Mouse (Mus musculus): ENCODE measurements around the gene Icam5.
A peak's percentile ranks its signal among the peaks of the same experiment; 100 is the strongest.
"Not testable (repeated sequence)": the region's sequence is repeated elsewhere in the genome, so short reads cannot be mapped to it uniquely, and the experiment has no call there.

Gene Icam5

DNA sequence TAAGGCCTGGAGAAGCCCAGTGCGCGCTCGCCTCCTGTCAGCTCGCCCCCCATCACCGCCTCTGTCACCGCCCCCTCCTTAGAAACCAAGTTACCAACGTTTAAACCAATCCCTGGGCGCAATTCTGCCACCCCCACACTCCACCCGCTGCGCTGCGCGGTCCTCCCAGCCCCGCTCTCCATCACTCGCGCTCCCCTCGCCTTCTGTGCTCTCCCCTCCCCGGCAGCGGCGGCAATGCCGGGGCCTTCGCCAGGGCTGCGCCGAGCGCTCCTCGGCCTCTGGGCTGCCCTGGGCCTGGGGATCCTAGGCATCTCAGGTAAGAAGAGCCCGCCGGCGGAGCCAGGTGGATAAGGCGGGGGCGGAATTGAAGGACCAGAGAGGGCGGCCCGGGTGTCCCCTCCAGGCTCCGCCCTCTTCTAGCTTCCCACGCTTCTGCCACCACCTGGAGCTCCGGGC is at the start of gene Icam5:
Gene Icam5 (plus strand): TSS at position 178 of the 456 bp plus-strand sequence.
- peak; percentile 86 for DNase-seq (ENCODE audit: low spot score)

DNA sequence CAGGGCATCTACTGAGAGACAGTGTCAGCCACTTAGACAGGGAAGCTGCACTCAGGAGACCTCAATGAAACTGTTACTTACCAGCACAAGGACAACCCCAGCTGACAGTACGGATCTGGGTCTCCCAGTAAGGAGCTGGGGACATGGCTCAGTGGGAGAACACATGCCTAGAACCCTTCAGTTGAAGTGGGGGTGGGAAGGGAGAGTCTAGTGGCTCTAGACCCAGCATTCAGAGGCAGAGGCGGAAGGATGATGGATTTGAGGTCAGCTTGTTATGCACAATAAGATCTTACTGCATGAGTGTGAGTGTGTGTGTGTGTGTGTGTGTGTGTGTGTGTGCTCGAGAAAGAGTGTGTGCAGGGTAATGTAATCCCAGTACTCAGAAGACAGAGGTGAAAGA is 49.7 kb upstream of the Icam5 start:
- no peak for DNase-seq (ENCODE audit: low spot score)

DNA sequence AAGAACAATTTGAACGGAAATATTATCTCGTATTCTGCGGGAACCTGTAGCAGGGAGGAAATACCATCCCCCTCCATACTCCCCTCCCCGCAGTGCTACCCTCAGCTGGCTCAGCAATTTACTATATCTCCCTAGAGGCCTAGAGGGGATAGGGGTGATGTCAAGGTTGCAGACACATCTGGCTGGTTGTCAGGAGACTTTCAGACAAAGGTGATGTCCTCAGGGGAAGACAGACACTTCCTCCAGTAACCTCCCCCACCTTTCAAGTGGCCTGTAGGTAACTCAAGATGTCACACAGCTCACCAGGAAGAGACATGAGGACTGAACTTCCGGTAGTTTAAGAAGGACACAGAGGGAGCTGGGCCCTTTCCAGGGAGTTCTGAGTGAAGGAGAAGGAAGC is 48.7 kb upstream of the Icam5 start:
- no peak for DNase-seq (ENCODE audit: low spot score)

DNA sequence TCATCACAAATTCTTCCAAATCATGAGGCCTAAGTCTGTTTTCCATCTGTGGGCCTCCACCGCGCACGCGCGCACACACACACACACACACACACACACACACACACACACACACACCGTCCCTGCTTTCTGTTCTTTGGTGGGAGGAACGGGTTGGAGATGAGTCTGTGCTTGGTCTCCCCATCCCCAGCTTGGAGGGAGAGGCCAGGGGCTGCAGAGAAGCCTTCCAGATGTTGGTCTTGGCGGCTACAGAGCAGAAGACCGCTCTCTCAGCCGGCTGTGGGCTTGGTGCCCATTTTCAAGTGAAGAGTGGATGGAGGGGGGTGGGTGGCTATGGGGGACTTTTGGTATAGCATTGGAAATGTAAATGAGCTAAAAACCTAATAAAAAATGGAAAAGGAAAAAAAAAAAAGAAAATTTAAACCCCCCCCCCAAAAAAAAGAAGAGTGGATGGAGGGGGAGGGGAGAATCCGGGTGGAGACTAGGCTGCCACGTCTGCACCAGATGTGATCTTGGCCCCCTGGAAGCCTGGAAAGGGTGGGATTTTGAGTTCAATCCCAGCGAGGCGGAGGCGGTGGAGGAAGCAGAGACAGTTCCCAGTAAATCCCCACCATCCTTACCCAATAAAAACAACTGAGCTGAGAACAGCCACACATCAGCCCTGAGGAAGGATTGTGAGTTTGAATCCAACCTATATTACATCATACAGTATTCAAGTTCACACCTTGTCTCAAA is 44.8 kb upstream of the Icam5 start:
- DNase-seq (ENCODE audit: low spot score), result no peak

DNA sequence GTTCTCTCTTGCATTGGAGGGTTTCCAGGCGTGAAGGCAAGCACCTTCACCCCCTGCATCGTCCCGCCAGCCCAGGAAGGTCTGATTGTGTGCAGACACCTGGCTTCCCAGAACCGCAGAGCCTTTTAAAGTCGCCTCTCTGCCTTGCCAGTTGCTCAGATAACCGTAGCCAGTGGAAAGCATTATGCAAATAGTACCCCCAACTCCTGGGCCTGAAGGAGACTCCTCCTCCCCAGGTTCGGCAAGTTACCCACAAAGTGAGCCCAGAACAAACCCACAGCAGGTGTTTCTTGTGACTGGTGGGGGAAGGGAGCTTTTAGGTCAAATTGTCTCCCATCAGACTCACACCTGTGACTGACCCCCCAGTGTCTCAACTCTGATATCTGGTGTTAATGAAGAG is 43.9 kb upstream of the Icam5 start:
- DNase-seq (ENCODE audit: low spot score), result no peak

DNA sequence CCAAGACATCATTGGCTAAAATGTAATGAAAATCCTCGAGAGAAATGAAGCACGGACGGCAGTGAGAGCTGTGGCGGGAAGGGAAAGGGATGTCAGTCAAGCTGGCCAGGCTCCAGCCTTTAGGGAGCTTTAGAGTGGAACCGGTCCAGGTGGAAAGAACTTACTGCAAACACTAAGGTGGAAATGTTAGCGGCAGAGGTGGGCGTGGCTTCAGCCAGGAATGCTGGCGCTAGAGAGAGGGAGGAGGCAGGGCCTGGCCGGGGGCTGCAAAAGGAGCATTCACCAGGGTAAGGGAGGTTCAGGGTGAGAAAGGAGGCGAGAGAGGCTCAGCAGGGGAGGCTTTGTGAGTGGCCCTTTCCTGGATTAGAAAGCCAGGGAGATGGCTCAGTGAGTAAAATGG is 41.0 kb upstream of the Icam5 start:
- DNase-seq (ENCODE audit: low spot score), result no peak

DNA sequence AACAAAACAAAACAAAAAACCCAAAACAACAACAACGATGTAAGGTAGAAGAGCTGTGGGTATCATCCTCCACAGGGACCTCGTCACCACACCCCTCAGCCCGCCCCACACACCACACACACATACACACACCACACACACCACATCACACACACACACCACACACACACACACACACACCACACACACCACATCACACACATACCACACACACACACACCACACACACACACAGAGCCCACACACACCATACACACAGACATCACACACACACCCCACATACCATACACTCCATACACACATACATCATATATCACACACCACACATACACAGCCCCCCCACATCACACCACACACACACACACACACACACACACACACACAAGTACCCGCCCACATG is 40.3 kb upstream of the Icam5 start:
- no peak for DNase-seq (ENCODE audit: low spot score)

DNA sequence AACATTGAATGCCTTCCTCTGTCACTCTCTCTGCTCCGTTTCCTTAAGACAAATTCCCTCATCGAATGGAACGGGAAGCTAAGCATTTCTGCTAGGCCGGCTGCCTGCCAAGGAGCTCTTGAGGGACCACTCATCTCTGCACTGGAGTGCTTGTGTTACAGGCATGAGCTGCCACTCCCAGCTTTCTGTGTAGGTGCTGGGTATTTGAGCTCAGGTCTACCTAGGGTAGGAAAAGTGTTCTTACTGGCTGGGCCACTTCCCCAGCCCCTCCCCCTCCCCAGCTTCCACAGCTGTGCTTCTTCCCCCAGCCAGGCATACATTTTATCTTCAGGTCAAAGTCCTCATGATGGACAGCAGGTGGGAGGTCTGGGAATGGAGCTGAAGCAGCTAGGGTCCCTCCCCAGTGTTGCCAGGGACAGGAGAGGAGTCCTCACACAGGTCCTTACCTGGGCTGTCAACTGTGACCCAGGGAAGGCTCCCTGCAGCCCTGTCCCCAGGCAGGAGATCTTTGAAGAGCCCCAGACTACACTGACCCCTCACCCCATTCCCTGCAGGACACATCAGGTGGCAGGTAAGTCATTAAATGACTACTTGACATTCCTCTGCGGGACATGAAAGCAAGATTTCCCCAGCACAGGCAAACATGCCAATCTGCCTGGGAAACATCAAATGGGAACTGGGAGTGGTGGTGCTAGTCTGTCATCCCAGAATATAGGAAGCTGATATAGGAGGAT is 38.5 kb upstream of the Icam5 start:
- no peak for DNase-seq (ENCODE audit: low spot score)

DNA sequence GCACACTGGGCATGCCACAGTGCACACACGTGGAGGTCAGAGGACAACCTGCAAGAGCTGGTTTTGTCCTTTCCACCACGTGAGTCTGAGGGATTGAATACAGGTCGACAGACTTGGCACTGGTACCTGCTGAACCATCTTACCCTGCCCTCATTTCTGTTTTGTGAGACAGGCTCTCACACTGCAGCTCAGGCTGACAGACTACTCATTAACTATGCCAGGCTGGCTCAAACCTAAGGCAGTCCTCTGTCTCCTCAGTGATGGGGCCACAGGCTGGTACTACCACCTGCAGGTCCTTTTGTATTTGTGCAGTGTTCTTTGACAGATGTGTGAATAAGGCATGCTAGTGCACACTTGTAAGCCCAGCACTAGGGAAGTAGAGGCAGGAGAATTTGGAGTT is 36.8 kb upstream of the Icam5 start:
- DNase-seq (ENCODE audit: low spot score), result no peak

DNA sequence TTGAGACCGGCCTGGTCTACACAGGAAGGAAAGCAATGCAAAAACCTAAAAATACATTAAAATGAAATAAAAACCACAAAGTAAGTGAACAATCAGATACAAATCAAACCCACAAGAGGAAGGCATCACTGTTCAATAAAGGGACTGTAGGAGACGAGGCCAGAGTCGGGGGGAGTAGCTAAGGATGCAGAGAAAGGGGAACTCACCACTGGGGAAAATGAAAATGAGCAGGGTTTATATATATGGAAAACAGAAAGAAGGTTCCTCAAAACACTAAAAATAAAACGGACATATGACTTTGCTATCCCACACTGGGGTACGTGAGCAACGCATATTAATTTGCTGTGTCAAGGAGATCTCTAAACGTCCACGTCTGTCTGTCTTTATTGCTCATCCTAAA is 34.8 kb upstream of the Icam5 start:
- no peak for DNase-seq (ENCODE audit: low spot score)

DNA sequence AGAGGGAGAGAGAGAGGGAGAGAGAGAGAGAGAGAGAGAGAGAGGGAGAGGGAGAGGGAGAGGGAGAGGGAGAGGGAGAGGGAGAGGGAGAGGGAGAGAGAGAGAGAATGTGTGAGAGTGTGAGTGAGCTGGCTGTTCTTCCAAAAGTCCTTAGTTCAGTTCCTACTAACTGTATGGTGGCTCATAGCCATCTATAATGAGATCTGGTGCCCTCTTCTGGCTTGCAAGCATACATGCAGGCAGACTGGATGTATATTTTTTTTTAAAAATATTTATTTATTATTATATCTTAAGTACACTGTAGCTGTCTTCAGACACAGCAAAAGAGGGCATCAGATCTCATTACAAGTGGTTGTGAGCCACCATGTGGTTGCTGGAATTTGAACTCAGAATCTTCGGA is 33.5 kb upstream of the Icam5 start:
- not testable (repeated sequence) for DNase-seq (ENCODE audit: low spot score)

DNA sequence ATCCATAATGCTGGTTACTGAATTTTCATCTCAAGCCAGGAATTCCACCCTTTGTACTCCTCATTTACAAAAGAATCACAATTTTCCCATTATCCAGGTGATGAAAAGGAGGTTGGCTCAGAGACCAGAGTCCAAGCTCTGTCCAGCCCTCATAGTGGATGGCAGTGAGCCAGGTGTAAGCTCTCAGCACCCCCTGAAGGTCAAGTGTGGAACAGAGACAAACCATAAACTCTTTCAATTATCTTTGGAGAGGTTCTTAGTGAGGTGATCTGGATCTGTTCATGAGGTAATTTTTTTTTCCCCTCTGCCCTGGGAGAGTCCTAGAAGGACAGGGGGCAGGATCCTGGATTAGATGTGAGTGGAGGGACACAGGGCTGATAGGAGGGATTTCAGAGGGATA is 31.1 kb upstream of the Icam5 start:
- no peak for DNase-seq (ENCODE audit: low spot score)

DNA sequence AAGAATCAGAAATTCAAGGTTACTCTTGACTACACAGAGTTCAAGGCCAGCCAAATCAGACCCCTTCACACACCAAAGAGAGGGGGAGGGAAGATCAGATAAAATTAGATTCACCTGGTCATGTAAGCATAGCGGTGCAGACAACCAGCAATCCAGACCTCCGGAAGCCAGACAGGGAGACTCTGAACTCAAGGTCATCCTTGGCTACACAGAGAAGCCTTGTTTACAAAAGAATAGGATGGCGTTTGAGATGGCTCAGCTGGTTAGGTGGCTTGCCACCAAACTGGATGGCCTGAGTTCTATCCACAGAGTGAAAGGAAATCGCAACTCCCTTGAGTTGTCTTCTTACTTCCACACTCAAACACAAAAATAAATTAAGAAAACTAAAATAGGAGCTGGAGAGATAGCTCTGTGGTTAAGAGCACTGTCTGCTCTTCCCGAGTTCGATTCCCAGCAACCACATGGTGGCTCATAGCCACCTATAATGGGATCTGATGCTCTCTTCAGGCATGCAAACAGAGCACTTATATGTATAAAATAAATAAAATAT is 30.1 kb upstream of the Icam5 start:
- no peak for DNase-seq (ENCODE audit: low spot score)

DNA sequence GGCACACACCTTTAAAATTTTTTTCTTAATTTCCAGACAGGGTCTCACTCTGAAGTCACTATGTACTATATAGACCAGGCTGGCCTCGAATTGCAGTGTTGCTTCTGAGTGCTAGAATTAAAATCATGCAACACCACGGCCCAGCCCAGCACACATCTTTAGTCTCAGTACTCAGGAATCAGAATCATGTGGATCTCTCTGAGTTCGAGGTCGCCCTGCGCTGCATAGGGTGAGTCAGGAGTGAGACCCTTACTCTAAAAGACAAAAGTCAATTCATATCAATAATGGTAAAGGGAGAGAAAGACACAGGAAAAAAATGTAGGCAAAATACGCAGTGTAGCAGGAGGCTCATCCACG is 29.6 kb upstream of the Icam5 start:
- no peak for DNase-seq (ENCODE audit: low spot score)

DNA sequence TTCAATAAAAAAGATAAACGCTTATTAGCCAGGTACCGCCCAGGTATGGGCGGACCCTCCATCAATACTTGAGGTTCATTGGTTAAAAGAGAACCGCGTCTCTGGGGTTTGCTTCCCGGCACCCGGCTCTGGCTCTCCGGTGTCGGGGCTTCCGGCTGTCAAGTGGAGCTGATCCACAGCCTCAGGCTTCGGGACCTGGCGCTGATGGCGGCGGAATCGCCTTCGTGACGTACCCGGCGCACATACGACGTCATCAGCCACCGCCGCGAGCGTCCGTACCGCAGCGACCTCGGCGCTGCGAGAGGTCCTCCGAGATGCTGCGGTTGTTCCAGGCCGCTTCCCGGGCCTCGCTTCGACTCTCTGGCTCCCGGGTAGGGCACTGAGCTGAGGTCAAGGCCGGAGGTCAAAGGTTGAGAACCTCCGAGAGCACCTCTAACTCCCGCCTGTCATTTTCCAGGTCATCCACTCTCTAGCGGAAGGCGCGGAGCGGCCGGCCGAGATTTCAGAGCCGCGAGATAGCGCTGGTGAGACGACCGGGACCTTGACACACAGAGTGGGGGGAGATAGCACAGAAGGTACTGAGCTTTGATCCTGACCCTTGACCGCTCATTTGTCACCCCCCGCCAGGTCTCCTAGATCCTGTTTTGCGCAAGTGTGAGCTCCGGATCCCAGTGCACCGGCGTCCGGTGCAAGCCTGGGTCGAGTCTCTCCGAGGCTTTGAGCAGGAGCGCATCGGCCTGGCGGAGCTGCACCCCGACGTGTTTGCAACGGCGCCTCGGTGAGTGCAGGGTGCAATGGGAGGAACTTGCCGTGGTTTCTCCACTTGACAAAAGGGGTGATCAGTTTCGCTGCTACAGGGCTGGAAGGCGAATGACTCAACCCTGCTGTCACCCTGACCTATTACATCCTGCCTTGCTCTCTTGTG is 29.0 kb upstream of the Icam5 start, which contains the start of gene Mrpl4:
Gene Mrpl4 (plus strand): TSS at position 112 of the 925 bp plus-strand sequence.
- DNase-seq (ENCODE audit: low spot score), result peak; percentile 87

DNA sequence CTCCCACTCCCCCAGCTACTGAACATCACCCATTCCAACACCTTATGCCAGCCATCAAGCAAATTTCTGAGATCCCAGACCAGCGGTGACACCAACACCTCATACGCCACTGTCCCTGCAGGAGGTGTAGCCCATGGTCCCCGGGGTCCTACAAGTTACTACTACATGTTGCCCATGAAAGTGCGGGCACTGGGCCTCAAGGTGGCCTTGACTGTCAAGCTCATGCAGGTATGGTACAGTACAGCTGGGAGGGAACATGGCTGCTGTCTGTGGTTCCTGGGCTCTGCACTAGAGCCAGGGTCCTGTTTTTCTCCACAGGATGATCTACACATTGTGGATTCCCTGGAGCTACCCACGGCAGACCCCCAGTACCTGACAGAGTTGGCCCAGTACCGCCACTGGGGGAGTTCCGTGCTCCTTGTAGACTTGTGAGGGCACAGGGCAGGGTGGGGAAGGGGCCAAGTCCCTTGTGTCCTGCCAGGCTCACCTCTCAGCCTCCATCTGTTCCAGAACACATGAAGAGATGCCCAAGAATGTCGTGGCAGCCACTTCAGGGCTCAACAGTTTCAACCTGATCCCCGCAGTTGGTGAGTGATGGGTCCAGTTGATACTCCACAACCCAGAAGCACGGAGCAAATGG is 24.4 kb upstream of the Icam5 start:
- no peak for DNase-seq (ENCODE audit: low spot score)

DNA sequence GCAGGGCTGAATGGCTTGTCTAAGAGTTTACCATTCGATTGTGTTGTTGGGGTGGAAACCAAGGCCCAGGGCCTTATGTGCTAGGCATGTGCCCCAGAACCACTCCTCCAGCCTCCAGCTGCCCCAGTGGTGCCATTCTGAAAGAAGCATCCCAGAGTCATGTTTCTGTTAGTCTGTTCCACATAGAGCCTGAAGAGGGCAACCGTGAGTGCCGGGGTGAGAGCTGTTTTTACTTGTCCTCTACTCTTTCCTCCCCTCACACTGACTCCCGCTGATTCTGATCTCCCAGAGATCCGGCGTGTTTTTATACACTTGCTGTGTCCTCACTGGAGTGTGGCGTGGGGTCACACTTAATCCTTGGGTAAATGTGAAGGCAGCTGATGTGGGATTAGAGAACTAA is 23.9 kb upstream of the Icam5 start:
- DNase-seq (ENCODE audit: low spot score), result no peak

DNA sequence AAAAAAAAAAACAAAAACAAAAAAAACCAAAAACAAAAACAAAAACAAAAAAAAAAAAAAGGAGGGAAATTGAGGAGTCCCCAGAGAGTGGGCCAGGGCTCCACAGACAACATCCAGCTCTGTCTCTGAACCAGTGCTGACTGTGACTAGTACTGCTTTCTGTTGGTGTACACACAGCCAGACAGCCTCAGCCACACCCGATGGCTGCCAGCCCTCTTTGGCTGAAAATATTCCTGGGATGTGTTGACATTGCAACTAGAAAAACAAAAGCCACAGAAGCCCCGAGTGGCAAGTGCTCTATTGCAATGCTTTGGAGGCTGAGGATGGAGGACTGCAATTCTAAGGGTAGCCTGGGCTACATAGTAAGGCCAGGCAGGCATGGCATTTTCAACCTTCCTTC is 21.5 kb upstream of the Icam5 start:
- DNase-seq (ENCODE audit: low spot score), result no peak

DNA sequence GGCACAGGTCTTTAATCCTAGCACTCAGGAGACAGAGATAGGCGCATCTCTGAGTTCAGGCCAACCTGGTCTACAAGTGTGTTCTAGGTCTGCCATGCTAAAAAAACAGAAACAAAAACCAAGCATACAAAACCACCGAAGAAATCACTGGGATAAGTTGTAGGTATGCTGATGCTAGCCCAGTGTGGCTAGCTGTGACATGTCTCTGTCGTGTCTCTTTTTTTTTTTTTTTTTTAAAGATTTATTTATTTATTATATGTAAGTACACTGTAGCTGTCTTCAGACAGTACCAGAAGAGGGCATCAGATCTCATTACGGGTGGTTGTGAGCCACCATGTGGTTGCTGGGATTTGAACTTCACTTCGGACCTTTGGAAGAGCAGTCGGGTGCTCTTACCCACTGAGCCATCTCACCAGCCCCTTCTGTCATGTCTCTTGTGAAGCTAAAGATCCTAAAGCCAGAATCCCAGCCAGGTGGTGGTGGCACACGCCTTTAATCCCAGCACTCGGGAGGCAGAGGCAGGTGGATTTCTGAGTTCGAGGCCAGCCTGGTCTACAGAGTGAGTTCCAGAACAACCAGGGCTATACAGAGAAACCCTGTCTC is 20.8 kb upstream of the Icam5 start:
- DNase-seq (ENCODE audit: low spot score), result not testable (repeated sequence)

DNA sequence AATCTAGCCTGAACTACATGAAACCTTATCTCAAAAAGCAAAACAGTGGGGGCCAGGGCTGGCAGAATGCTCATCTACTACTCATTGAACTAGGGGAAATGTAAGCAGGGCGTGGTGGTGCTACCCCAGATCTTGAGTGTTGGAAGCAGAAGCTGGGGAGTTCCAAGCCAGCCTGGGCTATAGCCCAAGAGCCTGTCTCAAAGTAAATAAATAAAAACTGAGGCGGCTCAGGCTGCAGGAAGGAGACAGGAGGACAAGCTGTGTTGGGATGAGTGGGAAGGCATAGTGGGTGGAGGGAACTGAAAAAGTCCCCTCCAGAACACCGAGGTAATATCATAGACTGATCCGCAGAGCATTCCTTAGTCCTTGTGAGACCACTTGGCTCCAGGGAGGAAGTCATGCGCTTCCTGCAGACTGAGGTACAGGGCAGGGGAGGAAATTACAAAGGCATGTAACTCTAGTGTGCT is 20.0 kb upstream of the Icam5 start:
- DNase-seq (ENCODE audit: low spot score), result no peak

DNA sequence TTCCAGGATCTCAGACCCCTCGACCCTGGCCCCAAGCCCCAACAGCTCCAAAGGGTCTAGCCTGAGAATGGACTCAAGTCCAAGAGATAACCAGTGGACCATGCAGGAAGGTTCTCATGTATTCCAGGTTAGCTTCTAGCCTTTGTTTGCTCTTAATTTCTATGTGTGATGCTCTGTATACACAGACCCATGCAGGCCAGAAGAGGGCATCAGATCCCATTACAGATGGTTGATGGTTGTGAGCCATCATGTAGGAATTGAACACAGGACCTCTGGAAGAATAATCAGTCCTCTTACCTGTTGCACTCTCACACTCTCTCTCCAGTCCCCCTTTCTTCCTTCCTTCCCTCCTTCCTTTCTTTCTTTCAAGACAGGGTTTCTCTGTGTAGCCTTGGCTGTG is 19.5 kb upstream of the Icam5 start:
- no peak for DNase-seq (ENCODE audit: low spot score)

Data from layer of hippocampus, adult 11-12 months (tissue).